Mouse (Mus musculus): ENCODE measurements around the gene Zmiz1.

Gene Zmiz1

DNA sequence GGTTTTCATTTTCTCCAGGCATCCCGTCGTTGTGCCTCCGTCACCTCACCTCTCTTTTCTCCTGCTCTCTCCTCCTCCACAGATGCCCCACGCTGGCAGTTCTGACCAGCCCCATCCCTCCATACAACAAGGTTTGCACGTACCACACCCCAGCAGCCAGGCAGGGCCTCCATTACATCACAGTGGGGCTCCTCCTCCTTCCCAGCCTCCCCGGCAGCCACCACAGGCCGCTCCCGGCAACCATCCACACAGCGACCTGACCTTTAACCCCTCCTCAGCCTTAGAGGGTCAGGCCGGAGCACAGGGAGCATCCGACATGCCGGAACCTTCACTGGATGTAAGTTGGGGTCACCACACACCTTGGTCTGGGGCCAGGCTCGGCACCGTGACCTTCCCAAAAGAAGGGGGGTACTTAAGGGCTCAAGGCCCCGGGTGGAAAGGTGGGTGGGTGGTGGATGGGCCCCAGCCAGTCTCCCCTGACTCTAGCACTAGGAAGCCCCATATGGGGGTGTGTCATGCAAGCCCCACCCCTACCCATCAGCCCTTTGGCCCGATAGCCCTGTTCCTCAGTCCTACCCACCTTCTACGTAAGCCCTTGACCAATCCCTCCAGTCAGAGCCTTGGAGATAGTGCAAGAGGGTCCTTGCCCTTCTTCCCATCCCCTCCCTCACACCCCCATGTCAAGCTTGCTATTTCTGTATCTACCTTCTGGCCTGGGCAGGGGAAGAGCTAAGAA lies 202.4 kb downstream of the Zmiz1 start:
- no peak for DNase-seq

DNA sequence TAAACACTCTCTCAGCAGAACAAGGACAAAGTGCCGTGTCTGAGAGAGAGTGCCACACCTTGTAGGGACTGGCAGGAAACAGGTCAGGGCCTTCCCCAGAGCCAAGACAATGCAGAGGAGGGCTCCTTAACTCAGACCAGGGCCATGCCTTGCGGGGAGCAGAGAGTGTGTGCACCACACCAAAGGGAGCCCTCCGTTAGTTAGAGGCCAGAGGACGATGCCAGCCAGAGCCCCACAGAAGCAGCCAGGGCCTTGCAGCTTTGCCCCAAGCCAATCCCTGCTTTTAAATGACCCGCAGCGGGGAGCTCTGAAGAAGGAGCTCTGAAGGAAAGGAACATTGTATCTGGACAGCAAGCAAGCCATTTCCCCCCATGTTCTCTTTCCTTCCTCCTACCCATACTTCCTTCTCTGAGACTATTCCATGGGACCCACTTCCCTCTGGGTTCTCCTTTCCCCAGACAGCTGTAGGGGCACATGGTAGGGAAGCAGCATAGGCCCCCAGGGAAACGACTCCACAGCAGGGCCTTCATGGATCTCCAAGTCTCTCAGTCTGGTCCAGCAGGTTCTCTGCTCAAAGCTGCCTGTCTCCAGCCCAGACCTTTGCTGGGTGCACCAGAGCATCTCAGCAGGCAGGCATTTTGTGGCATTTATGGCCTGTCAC lies 204.8 kb downstream of the Zmiz1 start:
- DNase-seq, result no peak

DNA sequence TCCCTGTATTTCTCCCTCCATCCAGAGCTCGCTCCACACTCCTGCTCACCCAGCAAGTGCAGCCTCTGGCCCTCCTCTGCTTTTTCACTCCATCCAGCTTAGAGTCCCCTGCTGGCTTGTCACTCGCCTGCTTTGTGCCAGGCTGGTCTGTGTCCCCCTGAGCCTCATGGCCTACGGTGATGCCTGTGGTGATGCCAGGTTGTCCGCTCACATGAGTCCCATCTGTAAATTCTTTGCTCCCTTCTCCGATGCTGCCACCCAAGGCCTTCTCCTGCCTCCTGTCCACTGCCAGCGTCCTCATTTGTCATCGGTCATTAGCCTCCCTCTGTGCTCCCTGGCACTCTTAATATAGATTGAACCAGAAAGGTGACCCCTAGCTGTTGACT lies 205.3 kb downstream of the Zmiz1 start:
- no peak for DNase-seq

DNA sequence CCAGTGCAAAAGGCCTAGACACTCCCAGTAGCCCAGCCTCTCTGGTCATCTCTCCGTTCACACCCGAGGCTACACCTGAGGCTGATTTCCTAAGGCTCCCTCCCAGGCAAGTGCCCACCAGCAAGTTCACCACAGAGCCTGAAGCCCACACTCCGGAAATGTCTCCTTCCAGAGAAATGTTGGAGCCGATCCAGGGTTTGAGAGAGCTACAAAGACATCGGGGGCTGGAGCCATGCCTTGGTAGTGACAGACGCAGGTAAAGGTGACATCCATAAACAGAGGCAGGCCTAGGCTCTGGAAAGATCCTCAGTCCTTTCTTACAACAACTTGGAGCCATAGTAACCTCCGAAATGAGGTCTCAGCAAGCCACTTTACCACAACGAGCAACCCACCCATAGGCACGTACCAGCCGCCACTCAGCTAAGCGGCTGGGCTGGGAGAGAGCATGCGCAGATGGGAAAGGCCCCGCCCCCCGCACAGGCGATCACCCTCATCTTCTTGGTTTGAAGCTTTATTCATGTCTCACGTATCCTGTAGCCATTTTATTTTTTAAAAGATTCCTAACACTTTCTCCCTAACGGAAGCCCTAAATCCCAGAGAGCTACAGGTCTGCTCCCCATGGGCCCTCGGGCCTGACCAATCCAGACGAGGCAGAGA lies 206.5 kb downstream of the Zmiz1 start:
- no peak for DNase-seq

DNA sequence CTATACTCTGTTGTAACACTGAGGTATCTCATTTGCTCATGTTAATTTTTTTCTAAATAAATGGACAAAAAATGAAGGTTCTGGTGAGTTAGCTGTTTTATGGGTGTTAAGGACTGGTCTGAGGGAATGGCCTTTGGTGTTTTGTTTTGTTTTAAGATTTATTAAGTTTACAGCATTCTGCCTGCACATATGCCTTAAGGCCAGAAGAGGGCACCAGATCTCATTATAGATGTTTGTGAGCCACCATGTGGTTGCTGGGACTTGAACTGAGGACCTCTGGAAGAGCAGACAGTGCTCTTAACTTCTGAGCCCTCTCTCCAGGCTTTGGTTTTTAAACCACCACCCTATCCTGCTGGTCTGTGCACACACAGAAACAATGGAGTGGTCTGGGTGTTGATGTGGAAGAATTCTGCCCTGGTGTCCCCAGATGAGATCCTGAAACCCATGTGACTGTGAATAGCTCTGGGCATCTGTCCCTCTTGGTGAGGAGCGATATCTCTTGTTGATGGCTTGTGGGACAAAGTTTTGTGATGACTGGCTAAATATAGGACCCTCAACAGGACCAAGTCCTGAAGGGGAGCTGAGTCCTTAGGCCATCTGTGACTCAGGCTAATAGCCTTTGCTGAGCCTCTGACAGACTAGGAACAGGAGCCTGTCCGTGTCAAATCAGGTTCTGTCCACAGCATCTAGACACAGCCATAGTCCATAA lies 207.8 kb downstream of the Zmiz1 start:
- no peak for DNase-seq

DNA sequence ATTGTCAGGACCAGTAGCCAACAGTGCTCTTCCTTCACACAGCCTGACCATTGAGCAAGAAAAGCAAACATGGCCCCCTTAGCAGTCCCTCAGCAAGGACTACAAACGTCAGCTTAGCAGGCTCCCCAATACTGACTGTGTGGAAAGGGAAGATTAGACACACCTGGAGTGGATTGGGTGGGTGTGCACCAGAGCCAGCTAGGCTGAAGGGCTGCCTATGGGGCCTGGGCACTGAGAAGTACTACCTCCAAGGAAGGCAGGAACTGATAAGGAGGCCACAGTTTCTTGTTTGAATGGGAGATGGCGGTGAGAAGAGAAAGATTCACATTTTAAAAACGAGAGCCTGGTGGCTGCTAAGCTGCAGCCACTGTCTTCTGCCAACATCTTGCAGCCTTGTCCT lies 208.6 kb downstream of the Zmiz1 start:
- no peak for DNase-seq

DNA sequence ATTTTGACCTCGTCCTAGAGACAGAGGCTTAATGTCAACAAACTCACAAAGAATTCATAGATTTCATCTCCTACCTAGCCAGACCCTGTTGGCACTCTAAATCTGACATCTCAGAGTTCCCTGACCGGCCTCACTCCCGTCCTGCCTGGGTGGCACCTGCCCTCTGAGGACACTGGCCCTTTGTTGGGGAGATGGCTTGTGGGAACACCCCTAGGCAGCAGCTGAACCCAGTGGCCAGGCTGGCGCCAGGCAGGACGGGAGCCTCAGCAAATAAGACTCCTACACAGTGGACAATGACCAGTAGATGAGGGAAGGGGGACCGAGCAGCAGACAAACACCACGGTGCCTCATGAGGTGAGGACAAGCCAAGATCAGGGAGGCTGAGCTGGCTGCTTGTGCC lies 220.6 kb downstream of the Zmiz1 start:
- no peak for DNase-seq

DNA sequence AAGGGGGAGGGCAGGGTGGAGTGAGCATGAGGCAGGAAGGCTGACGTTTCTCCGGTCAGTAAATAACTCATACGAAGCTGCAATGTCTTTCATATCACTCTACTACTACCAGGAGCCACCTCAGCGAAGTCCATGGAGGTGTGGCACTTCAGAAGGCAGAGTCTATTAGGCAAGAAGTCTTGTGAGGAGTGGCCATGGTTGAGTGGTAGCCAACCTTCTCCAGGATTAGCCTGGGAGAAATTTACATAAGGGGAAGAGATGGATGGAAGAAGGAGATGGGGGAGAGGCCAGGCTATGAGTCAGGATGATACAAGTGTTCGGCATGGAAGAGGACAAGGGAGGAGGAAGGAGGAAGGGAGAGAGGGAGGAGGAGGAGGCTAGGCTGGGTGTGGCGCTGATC lies 223.0 kb downstream of the Zmiz1 start:
- DNase-seq, result no peak

DNA sequence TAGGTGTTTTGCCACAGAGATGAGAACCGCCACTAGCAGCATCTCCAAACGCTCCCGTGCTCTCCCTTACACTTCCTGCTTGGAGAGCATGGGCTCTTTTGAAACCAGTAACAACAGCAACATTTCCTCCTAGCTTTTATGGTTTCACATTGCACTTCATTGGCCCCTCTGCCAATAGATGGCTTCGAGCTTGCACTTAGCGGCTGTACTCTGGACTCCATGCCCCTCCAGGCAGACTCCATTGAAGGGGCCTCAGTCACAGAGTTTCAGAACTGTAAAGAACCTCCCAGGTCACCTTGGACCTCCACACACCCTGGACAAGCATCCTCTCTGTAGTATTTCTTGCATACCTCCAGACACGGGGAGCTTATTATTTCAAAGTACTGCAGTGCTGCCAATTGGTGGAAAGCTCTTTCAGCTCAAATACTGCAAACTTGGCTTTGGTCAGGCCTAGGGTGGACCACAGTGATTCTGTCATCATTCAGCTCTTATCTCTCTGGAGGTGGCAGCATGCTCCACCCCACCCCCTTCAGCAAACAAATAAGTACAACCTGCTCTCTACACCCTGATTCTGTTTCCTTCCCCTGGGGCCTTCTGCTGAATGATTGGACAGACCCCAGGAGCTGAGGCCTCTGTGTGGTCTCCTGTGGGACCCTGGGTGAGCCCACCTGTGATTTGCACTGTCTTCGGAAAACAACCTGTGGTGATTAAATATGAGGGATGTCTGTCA lies 227.4 kb downstream of the Zmiz1 start:
- DNase-seq, result no peak

DNA sequence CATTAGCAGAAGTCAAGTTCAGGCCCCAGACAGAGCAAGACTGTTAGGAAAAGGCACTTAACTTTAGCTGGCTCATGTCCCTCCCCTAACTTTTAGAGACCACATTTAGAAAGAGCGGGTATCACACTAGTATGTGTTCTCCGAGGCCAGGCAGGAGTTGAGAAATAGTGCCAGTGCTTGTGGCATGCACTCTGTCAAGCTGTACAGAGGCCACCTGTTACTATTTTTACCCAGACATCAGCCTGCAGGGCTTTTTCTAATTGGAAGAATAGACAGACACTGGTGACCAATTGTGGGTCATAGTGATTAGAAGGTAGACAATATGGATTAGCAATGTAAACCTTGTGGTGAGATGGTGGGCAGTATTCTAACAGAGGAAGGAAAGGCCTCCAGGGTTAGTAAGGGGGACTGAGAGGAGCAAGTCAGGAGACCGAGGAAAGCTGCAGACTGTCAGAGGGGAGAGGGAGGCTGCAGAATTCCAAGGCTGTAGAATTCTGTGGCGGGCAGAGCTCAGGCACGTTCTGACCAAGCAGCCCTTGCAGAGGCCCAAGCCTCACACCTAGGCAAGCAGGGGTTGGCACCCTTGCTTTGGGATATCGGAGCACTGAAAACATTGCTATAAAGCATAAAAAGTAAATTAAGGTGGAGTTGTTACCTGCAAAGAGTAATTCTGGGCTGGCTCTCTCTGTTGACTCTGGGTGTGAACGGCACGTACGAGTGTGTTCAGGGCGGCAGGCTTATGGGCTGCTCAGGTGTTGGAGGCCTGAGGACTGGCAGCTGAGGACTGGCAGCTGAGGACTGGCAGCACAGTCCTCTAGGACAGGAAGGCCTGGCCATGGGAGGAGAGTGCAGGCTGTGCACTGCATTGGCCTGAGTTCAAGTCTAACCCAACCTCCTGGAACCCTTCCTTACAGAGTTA lies 228.3 kb downstream of the Zmiz1 start:
- DNase-seq, result no peak

DNA sequence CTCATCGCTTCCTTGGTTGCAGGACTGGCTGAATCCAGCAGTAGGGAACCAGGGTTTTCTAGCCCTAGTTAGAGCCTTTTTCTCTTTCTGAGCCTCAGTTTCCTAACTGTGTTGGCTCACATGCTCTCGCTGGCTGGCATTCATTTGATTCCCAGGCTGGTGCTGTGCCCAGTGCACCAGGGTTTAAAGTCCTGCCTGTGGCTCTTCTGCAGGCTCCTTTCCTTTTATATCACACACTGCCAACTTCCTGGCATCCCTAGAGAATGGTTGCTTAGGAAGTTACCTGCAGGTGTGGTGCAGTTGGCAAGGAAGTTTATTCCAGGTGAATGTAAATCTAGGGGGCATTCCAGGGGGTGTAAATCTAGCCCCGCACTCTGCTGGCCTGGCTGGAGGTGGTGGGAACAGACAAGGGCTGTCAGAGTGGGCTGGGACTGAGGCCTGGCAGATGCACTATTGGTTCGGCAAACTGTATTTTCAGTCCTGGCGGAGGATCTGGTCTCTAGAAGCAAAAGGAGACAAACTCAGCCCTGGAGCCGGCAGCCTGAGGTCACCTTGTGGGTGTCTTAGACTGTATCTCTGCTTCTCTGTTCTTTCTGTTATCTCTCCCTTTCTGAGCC lies 234.4 kb downstream of the Zmiz1 start:
- DNase-seq, result no peak

DNA sequence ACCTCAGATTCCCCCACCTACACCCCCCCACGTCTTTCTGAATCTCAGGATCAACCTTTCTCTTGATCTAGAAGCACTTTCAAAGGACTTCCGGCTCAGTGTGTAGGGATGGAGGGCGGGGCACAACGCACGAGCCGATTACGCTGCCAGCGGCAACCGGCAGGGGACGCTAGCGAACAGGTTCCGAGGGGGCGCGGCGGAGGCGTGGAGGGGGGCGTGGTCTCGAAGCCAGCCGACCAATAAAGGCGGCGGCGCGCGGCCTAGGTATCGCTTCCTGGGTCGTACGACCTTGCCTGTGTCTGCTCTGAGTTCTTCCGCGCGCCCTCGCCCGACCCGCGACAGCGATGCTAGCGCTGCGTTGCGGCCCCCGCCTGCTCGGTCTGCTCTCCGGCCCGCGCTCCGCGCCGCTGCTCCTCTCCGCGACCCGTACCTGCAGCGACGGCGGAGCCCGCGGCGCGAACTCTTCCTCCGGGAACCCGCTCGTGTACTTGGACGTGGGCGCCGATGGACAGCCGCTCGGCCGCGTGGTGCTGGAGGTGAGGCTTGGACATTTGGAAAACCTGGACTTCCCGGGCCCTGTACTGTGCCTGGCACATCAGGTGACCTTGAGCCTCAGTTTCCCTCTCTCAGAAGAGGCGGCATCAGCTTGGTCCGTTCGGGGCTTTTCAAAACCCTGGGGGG lies 235.0 kb downstream of the Zmiz1 start, which contains the start of gene Ppif:
Ppif (plus strand) TSS at position 267 of the 681 bp plus-strand sequence.
- DNase-seq, result peak; percentile 96

DNA sequence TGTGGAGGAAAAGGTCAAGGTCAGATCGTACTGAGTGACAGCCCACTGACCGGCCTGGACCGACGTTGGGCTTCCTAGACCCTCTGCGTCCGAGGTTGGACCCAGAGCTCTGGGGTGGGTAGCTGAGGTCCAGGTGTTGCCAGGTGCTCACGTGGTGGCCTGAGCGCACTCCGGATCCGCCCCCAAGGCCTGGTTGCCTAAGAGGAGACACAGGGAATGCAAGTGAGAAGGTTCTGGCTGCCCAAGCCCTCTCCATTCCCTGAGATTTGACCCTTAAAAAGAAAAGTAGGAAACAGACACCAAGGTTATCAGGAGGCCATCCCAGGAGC lies 235.5 kb downstream of the Zmiz1 start:
- no peak for DNase-seq

DNA sequence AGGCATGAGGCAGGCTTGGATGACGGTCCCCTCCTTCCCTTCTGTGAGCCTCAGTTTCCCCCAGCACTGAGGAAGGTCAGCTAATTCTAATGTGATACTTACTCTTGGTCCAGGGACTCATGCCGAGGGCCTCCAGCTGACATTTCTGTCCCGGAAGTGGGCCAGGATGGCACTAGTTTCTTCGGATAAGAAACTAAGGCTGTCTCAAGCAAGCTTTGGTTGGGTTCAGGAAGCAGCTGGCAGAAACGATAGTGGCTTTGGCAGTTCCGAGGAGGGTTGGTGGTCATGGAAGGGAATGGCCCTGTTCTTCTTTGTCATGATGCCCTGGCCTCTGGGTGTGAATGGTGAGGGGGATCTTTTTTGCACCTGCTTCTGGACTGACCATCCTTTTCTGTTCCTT lies 236.1 kb downstream of the Zmiz1 start:
- no peak for DNase-seq

DNA sequence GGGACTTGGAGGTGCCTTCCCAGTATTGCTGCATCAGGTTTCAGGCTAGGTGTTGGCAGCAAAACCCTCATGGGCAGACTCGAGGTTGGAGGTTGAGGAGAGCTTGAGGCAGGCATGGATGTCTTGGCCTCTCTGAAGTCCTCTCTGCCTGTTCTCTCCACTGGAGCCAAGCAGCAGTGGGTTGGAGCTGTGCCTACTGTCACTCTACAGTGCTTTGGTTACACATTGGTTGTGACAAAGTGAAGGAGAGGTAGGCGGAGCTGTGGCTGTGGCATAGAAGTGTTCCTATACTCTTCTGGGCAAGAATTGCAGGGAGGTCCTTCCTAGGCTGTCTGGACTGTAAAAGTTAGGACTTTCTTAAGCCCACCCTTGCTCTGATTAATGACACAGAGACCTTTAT lies 237.4 kb downstream of the Zmiz1 start:
- no peak for DNase-seq

DNA sequence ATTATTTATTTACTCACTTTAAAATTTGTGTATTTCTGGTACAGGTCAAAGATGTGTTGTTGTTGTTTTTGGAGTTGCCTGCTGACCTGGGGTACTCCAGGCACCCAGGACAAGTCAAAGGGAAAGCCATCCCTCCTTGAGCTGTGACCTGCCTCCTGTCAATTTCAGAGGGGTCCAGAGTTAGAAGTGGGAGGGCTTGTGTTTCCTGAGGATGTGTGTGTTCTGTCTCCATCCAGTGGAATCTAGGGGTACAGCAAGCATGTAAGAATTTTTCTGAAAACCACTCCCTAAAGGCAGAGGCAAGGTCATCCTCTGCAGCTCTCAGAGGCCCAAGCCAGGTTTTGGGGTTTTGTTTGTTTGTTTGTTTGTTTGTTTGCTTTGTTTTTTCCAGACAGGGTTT lies 243.0 kb downstream of the Zmiz1 start:
- DNase-seq, result no peak

DNA sequence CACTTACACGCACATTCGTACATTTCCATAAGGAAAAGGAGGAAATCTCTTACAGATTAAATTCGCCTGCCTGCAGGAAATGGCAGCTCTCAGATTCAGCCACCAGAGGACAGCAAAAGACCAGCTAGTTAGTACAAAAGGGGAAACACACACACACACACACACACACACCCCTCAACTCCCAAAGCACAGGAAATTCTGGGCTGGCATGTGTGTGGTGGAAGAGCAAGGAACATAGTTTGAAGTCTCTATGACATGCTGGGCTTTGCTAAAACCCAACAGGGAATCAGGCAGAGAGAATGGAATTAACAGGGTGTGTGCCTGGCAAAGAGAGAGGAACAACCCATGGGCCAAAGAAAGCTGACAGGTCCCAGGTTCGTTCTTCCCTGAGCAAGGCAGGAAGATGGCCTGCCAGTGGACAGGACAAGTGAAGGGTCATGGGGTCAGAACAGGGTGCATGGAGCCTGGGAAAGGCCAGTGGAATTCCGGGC lies 248.8 kb downstream of the Zmiz1 start:
- DNase-seq, result peak; percentile 72

DNA sequence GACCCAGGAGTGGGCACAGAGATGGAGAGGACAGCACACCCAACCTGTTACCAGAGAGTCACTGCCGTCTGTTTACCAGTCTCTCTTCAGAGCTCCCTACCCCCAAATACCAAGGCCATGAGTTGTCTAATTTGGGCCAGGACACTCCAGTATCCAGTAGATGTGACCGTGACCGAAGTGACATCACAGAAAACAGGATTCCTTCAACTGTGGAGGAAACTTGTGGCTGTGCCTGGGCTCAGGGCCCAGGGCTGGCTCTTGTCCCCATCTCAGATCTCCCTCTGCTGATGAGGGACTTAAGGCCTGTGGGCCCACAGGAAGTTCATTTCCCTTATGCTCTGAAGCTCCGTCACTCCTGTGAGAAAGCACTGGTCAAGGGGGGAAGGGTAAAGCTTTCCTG lies 249.5 kb downstream of the Zmiz1 start:
- no peak for DNase-seq

DNA sequence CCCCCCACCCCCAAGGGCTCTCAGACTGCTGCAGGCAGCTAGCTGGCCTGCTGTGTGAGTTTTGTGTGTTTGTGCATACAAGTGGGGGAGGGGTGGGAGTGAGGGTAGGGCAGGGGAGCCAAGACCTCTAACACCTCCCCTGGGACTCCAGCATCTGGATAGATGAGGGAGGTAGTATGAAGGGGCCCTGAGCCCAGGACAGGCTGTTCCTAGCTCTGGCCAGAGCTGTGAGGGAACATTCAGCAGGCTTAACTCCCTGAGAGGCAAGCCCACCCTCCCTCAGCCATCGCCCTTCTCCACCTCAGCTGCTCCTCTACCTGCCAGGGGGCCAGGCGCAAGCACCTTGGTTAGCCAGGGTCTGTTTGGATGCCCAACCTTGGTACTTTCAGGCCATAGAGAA lies 249.9 kb downstream of the Zmiz1 start:
- DNase-seq, result no peak

DNA sequence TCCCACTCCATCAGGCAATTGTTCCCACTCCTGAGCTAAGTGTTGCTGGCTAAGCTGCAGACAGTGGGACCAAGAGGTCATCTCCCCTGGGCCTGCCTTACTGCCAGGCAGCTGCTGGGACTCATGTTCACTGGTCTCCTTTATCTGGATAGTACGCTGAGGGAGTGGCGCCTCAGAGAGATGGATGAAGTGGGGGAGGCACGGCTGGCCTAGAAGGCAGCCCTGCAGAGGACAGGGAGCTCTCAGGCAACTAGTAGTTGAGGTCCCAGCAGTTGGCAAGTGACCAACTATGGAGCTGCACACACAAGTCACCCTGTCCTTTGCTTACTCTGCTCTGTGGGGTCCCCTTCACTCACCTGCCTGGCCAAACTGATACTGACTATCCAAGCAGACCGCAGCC lies 251.1 kb downstream of the Zmiz1 start:
- DNase-seq, result no peak

DNA sequence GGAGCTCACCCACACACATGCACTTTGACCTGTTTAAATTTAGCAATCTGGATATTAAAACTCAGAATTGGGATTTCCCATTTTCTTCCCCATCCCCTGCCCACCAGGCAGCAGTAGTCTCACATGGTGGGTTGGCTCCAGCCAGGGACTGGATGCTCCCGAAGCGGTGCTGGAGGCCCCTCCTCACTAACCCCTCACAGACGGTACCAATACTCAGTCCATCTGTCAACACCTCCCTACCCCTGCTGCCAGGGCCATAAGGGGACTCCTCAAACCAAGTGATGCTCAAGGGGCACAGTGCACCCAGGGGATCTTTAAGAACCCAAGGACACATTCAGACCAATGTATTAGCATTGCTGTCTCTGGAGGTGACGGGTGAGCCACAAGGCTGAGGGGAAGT lies 251.7 kb downstream of the Zmiz1 start:
- no peak for DNase-seq
